Mouse (Mus musculus) MEL (cell line): ENCODE measurements around the gene Phb.

Experiments used
- EP300 ChIP-seq, 2 experiments: IDR thresholded peaks; 2 replicates each; pipeline ENCODE4 v1.6.1; 2011; ENCODE audit warnings: improper control_type of control experiment in 2 of 2, low read length in 2 of 2, low read depth in 1 of 2, mild to moderate bottlenecking in 1 of 2
- MAX ChIP-seq: IDR thresholded peaks from 2 replicates; pipeline ENCODE4 v1.6.1; 2011; ENCODE audit warnings: low read length, improper control_type of control experiment

GRCm38 (mm10) chr11:95643856-95644255 lies 22.9 kb upstream of the Phb start:
- TF ChIP-seq EP300 (IDR thresholded peaks at IDR 0.05; ENCODE audit: low read depth in 1 of 2, low read length in 2 of 2), result no peak
- no peak for TF ChIP-seq MAX
